Mouse (Mus musculus) fat pad, adult 2 months (tissue): ENCODE results near the gene Mfsd6.
"Not testable (repeated sequence)": the region's sequence is repeated elsewhere in the genome, so short reads cannot be mapped to it uniquely, and the experiment has no call there.

Source experiments
- DNase-seq: peaks from one replicate; pipeline ENCODE4 v3.0.0-alpha.2; 2011; ENCODE audit warnings: low read depth, low spot score; ENCODE audit errors: extremely low read depth

Gene Mfsd6

GRCm38 (mm10) chr1:52714021-52714420, 13.2 kb downstream of the Mfsd6 start:
- no peak for DNase-seq

- no peak for DNase-seq
Measured at GRCm38 (mm10) chr1:52708745-52709144, 18.5 kb downstream of the Mfsd6 start.

DNA sequence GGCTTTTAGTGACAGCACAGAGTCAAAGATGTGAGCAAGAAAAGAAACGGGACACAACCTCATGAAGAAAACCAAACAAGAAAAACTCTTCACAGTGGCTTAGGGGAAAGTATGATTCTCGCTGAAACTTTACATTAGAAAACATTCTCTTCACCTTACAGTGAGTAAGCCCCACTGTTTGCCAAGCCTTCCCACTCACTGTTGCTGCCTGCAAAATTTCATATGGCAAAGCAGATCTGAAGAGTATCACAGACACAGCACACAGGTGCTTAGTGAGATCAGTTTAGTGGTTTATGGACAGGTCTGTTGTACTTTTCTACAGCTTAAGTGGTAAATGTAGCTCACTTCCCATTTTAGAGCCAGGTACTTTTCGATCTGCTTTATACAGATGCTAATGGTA, 20.2 kb downstream of the Mfsd6 start:
- DNase-seq: no peak

DNA sequence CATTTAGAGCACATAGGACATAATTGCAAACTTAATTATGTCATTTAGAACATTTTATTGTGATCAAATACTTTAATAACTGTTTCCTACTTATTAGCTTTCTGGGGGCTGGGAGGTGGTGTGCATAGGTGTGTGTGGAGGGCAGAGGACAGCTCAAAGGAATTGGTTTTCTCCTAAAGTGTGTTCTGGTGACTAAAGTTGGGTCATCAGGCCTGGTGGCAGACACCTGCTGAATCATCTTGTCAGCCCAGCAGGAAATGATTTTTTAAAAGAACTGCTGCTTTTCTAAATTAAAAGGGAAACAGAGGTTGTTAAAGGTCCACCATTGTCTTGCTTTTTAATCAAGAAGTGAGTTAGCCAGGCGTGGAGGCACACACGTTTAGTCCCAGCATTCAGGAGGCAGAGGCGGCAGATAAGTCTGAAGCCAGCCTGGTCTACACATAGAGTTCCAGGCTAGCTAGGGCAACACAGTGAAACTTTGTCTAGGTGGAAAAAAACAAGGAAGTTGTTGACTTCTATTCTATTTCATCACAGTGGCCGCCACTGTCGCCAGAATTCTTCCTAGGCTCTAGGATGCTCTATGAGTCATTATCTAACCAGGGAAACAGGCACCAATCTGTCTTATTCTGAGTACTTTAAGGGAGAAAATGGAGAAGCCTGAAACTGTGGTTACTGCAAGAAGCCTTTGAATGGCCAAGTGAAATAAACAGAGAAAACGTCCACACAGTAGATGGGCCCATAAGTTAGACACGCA, 24.3 kb downstream of the Mfsd6 start:
- DNase-seq: no peak

DNA sequence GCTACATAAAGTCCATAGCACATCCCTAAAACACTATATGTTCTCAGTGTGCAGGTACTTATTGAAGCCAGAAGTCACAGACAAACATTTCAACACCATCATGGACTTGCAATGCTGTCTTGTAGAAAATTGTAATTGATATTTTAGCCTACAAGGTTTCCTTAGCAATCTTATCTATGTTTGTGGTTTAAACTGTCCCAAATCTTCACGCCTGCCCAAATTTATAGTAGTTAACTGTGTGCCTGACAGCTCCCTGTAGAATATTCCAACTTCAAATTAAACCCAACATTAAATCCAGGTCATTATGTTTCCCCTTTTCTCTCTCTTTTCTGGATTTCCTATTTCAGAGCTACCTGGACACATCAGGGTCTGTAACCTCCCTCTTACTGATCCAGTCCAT, 25.3 kb downstream of the Mfsd6 start:
- no peak for DNase-seq

- DNase-seq: not testable (repeated sequence)
Measured at GRCm38 (mm10) chr1:52694456-52694855, 32.8 kb downstream of the Mfsd6 start.

DNA sequence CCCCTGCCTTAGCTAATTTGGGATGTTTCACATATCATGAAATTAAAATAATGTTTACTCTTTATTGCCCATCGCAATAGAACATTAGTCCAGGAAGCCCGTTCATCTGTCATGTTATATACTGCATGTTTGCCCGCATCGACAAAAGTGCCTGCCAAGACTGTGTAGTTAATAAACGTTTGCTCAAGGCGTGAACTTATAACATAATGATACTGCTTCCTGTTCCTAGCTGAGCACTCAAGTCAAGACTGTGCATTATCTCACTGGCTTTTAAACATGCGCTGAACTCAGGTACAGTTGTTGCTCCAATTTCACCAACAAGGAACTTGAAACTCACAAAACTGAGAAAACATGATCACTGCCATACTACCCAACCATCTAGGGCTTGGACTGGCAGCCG, 39.6 kb downstream of the Mfsd6 start:
- DNase-seq: no peak

- no peak for DNase-seq
Measured at GRCm38 (mm10) chr1:52683550-52683949, 43.7 kb downstream of the Mfsd6 start.

DNA sequence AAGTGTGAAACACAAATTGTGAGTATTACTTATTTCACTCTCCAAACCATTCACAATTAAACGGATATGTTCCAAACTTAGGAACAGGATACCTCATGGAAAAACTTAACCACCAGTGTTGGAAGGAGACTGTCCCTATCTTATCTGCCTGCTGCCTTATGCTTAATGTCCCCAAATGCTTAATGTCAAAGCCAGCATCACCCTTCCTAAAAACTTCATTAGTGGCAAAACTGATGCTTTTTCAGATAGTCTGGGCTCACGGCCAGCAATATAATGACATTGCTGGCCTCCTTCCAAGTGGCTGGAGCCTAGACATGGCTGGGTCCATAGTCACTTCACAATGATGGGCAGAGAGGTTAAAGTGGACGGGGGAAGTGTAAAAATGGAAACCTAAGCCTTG, 50.6 kb downstream of the Mfsd6 start:
- DNase-seq: no peak

GRCm38 (mm10) chr1:52675561-52676551, 51.4 kb downstream of the Mfsd6 start:
- DNase-seq: peak; percentile 69

DNA sequence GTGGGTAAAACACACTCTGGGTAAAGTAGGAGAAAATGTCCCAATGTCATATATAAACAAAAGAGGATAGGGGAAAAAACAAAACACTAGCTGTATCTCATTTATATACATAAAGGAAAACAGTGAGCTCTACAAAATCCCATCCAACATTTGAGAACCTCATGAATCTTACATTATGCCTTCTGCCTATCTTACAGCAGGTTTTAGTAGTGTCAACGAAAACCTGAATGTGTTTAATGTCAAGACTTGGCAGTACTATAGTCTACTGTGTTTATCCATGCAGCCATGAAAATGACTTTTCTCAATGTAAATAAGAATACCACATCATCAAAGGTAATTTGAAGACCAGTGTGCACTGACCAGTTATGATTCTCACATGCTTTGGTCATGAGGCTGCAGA, 57.3 kb downstream of the Mfsd6 start:
- no peak for DNase-seq

DNA sequence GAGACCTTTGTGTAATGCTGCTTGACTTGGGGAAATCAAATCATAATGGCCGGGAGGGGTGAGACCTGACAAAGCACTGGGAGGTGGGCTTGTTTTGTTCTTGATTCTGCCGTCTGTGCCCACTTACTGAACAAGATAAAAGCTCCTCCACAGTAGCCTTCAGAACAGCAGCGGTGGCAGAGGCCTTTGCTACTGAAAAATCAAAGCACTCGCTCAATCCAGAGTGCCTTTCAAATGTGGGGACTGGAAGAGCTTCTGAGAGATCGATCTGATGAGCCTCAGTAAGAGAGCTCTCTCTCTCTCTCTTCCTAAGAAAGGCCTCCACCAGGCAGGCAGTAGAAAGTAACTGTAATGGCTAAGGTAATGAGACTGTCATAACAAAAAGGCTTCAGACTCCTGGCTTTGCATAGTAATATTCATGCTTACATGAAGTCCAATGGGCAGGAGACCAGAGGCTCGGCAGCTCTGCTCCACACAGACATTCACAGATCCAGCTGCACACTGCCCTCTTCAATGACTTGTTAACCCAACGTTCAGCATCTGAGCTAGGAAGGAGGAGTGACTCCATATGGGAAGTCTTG, 58.4 kb downstream of the Mfsd6 start:
- DNase-seq: no peak

GRCm38 (mm10) chr1:52663228-52663627, 64.0 kb downstream of the Mfsd6 start:
- no peak for DNase-seq

- DNase-seq: no peak
Measured at GRCm38 (mm10) chr1:52660765-52661164, 66.5 kb downstream of the Mfsd6 start.

GRCm38 (mm10) chr1:52660278-52660677, 67.0 kb downstream of the Mfsd6 start:
- DNase-seq: no peak

GRCm38 (mm10) chr1:52658160-52658559, 69.1 kb downstream of the Mfsd6 start:
- DNase-seq: no peak

DNA sequence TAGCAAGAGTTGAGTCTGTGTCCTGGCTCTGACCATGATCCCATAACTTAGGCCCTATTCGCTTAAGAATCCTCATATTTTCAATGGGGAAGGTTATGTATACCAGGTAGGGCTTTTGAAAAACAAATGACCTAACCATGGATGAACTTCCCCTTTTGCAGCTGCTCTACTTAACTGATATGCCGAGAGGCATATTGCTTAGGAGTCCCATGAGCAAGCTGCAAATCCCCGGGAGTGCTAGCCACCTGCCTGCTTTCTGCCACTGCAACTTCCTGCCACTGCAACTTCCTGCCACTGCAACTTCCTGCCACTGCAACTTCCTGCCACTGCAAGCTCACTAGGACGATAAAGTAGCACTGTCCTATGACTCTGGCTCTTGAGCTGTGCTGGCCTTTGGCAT, 72.1 kb downstream of the Mfsd6 start:
- no peak for DNase-seq

GRCm38 (mm10) chr1:52653366-52653765, 73.9 kb downstream of the Mfsd6 start:
- DNase-seq: no peak

DNA sequence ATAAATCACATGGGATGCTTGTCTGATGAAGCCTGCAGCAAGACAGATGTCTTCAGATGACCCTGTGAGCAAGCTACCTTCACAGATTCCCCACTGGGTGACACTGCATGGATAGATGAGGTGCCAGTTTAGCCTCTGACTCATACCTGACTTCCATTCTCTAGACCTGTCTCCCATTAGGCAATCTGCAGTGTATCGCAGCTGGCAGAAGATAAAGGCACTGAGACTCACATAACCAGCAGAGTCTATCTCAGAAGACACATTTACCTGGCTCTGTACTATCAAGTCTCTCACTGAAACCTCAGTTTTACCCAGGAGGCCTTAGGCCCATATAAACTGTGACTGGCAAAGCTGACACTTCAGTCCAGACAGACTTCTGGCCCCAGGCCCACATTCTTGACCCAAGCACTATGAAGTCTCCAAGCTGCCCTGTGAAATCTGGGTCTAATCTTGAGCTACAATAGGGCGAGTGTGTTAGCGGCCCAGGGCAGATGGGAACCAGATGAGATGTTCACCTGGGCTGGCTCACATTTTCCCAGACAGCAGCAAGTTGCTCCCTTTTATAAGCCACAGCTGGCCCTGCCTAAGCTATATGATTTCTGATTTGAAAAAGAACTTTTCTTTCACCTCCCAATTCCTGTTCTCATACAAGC, 74.5 kb downstream of the Mfsd6 start:
- DNase-seq: no peak

GRCm38 (mm10) chr1:52650066-52650465, 77.2 kb downstream of the Mfsd6 start:
- no peak for DNase-seq
